Mouse (Mus musculus): ENCODE results near the gene Raet1e. TPM values are rescaled to one million over a fixed set of nuclear protein-coding genes. Genes with fewer than 3 reads are reported as not detected.
"Not testable (repeated sequence)": the region's sequence is repeated elsewhere in the genome, so short reads cannot be mapped to it uniquely, and the experiment has no call there.

The Raet1e gene
- polyA plus RNA-seq, 2 experiments: 0.57 to 1.4 TPM

DNA sequence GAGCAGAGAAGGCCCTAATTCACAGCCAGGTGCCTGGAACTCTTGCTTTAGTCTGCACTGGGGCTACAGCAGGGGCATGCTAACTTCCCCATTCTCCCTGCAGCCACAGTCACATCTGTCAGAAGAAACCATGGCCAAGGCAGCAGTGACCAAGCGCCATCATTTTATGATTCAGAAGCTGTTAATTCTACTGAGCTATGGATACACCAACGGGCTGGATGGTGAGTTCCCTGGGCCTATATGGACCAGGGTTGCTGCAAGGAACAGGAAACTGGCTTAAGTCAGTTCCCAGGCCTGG lies 15.8 kb downstream of the Raet1e start:
- not testable (repeated sequence) for H3K4me1 ChIP-seq (replicated peaks; ENCODE audit: control insufficient read depth in 2 of 2, insufficient read depth in 2 of 2, low read length in 1 of 2); H3K4me2 ChIP-seq (ENCODE audit: low read depth); H3K36me3 ChIP-seq (replicated peaks; ENCODE audit: control insufficient read depth, insufficient read depth, low read depth); H3K27ac ChIP-seq; H3K27me3 ChIP-seq (ENCODE audit: control insufficient read depth, insufficient read depth, low read length); H3K9me3 ChIP-seq (ENCODE audit: control insufficient read depth, low read length); H3K9ac ChIP-seq (replicated peaks); ATAC-seq (ENCODE audit: insufficient read depth); H3K4me3 ChIP-seq (ENCODE audit: insufficient read depth in 1 of 2, low read depth in 2 of 2, low read length in 2 of 2); DNase-seq (ENCODE audit: low read depth in 3 of 3, low spot score in 3 of 3)
- WGBS (ENCODE audit: insufficient replicate concordance): 36% methylated on average over 1 of the region's 2 CpGs

DNA sequence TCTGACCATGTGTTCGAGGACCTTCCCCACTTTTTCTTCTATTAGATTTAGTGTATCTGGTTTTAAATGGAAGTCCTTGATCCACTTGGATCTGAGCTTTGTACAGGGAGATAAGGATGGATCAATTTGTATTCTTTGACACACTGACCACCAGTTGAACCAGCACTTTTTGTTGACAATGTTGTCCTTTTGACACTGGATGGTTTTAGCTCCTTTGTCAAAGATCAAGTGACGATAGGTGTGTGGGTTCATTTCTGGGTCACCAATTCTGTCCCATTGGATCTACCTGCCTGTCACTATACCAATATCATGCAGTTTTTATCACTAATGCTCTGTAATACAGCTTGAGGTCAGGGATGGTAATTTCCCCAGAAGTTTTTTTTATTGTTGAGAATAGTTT lies 18.1 kb downstream of the Raet1e start:
- not testable (repeated sequence) for ATAC-seq (ENCODE audit: insufficient read depth); H3K4me3 ChIP-seq (ENCODE audit: insufficient read depth in 1 of 2, low read depth in 2 of 2, low read length in 2 of 2); H3K36me3 ChIP-seq (replicated peaks; ENCODE audit: control insufficient read depth, insufficient read depth, low read depth); H3K9ac ChIP-seq (replicated peaks); H3K4me1 ChIP-seq (replicated peaks; ENCODE audit: control insufficient read depth in 2 of 2, insufficient read depth in 2 of 2, low read length in 1 of 2); DNase-seq (ENCODE audit: low read depth in 3 of 3, low spot score in 3 of 3); H3K9me3 ChIP-seq (ENCODE audit: control insufficient read depth, low read length); H3K27ac ChIP-seq; H3K27me3 ChIP-seq (ENCODE audit: control insufficient read depth, insufficient read depth, low read length); H3K4me2 ChIP-seq (ENCODE audit: low read depth)
- WGBS (ENCODE audit: insufficient replicate concordance): 42% methylated on average over 2 of the region's 2 CpGs

DNA sequence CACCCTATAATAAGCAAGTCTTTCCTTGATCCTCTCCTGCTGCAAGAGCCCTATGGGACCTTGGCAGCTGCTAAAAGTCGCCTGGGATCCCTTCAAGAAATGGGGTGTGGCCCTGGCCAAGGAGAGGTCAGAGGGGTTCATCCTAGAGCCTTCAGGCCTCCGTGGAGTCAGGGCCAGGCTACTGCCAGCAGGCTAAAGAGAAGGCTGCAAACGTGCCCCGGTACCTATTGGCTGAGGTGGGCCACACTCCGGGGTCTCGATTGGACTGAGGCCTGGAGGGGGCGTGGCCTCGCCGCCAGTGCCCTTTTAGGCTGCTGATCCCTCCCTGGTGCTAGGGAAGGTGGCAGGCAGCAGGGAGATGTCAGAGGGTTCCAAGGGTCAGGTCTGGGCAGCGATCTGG lies 32.7 kb downstream of the Raet1e start:
- not testable (repeated sequence) for H3K4me3 ChIP-seq (ENCODE audit: insufficient read depth in 1 of 2, low read depth in 2 of 2, low read length in 2 of 2); H3K27ac ChIP-seq; H3K4me2 ChIP-seq (ENCODE audit: low read depth); DNase-seq (ENCODE audit: low read depth in 3 of 3, low spot score in 3 of 3); H3K36me3 ChIP-seq (replicated peaks; ENCODE audit: control insufficient read depth, insufficient read depth, low read depth); H3K27me3 ChIP-seq (ENCODE audit: control insufficient read depth, insufficient read depth, low read length); H3K9me3 ChIP-seq (ENCODE audit: control insufficient read depth, low read length); H3K4me1 ChIP-seq (replicated peaks; ENCODE audit: control insufficient read depth in 2 of 2, insufficient read depth in 2 of 2, low read length in 1 of 2); ATAC-seq (ENCODE audit: insufficient read depth); H3K9ac ChIP-seq (replicated peaks)
- WGBS (ENCODE audit: insufficient replicate concordance): 5% methylated on average over 6 of the region's 10 CpGs

DNA sequence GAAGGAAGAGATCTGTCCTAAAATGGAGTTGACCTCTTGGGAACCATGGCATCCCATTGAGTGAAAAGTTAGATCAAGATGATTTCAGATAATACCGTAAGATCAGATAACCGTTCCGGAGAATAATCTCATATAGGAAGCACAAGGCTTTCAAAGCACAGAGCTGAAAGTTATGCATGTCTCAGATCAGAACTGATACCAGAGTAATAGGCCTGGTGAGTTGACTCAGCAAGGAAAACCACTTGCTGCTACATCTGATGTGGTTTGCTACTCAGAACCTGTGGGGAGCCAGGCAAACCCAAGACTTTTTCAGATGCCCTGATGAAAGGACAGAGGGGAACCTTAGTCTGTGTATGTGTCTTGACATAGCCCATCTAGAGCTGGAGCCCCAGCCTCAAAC lies 43.0 kb downstream of the Raet1e start:
- H3K36me3 ChIP-seq (replicated peaks; ENCODE audit: control insufficient read depth, insufficient read depth, low read depth); H3K4me1 ChIP-seq (replicated peaks; ENCODE audit: control insufficient read depth in 2 of 2, insufficient read depth in 2 of 2, low read length in 1 of 2); DNase-seq (ENCODE audit: low read depth in 3 of 3, low spot score in 3 of 3); ATAC-seq (ENCODE audit: insufficient read depth); H3K9ac ChIP-seq (replicated peaks); H3K4me2 ChIP-seq (ENCODE audit: low read depth); H3K9me3 ChIP-seq (ENCODE audit: control insufficient read depth, low read length); H3K27me3 ChIP-seq (ENCODE audit: control insufficient read depth, insufficient read depth, low read length); H3K4me3 ChIP-seq (ENCODE audit: insufficient read depth in 1 of 2, low read depth in 2 of 2, low read length in 2 of 2); H3K27ac ChIP-seq: not testable (repeated sequence)
- WGBS (ENCODE audit: insufficient replicate concordance): no CpG with 5 or more reads among the region's 3 CpGs

DNA sequence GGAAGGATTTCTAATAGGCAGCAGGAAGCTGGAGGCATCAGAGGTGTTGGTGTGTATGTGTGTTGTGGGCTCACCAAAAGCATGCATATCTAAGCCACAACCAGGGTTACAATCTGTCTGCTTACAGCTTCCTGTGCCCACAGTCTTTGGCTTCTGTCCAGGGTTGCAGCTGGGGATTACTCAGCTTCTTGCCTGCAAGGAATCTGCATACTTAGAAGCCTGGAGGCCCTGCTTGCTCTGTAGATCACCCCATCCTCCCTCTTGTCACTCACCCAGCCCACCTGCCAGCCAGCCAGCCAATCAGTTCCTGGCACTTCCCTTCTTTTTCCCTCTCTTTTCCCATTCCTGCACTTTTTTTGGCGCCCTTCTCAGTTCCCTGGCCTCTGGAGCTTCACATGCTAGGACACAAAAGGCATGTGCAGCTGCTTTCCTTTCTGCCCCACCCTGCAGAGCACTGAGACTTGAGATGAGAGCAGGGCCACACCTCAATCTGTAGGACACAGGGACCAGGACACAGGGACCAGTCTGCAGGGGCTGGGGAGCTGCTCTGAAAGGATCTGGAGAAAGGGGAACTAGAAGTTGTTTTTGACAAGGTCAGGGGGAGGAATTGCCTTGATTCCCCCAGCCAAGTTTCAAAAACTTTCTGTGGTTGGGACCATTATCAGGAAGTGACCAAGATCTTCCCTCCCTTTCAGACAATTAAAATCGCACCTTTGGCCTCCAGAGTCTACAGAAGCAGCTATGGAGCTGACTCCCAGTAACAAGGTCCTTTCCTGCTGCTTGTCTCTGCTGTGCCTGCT lies 44.6 kb downstream of the Raet1e start:
- not testable (repeated sequence) for ATAC-seq (ENCODE audit: insufficient read depth); H3K27me3 ChIP-seq (ENCODE audit: control insufficient read depth, insufficient read depth, low read length); H3K27ac ChIP-seq; H3K4me2 ChIP-seq (ENCODE audit: low read depth); H3K9ac ChIP-seq (replicated peaks); H3K4me1 ChIP-seq (replicated peaks; ENCODE audit: control insufficient read depth in 2 of 2, insufficient read depth in 2 of 2, low read length in 1 of 2); H3K36me3 ChIP-seq (replicated peaks; ENCODE audit: control insufficient read depth, insufficient read depth, low read depth); H3K9me3 ChIP-seq (ENCODE audit: control insufficient read depth, low read length); DNase-seq (ENCODE audit: low read depth in 3 of 3, low spot score in 3 of 3); H3K4me3 ChIP-seq (ENCODE audit: insufficient read depth in 1 of 2, low read depth in 2 of 2, low read length in 2 of 2)
- WGBS (ENCODE audit: insufficient replicate concordance): no CpG with 5 or more reads among the region's 2 CpGs

DNA sequence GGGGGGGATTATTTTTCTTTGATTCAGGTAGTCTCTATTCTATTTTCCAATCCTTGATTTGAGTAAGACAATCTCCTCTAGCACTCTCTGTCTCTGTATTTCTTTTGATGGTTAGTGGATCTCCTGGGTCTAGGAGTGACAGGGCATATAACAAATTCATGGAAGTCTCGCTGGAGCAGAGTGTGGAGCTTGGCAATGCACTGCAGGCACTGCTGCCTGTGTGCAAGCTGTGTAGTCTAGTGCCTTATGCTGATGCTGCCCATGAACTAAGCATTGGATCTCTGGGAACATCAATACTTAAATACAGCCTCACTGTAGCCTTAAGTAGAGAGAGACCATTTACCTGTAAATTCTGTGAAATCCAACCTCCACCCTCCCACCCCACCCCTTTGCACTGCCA lies 48.1 kb downstream of the Raet1e start:
- not testable (repeated sequence) for H3K9ac ChIP-seq (replicated peaks); H3K36me3 ChIP-seq (replicated peaks; ENCODE audit: control insufficient read depth, insufficient read depth, low read depth); ATAC-seq (ENCODE audit: insufficient read depth); H3K4me3 ChIP-seq (ENCODE audit: insufficient read depth in 1 of 2, low read depth in 2 of 2, low read length in 2 of 2); DNase-seq (ENCODE audit: low read depth in 3 of 3, low spot score in 3 of 3); H3K9me3 ChIP-seq (ENCODE audit: control insufficient read depth, low read length); H3K27me3 ChIP-seq (ENCODE audit: control insufficient read depth, insufficient read depth, low read length); H3K27ac ChIP-seq; H3K4me1 ChIP-seq (replicated peaks; ENCODE audit: control insufficient read depth in 2 of 2, insufficient read depth in 2 of 2, low read length in 1 of 2); H3K4me2 ChIP-seq (ENCODE audit: low read depth)
- 30% methylated on average over 1 of the region's 1 CpGs for WGBS (ENCODE audit: insufficient replicate concordance)
